Mouse (Mus musculus) megakaryocyte-erythroid progenitor cell, adult 5-6 weeks (primary cell): ENCODE results near the gene Itprid2. TPM values are rescaled to one million over a fixed set of nuclear protein-coding genes. Genes with fewer than 3 reads are reported as not detected.

Experiments used
- ATAC-seq: replicated peaks from 2 replicates; pipeline ENCODE4 v1.8.0; 2016; ENCODE audit warnings: mild to moderate bottlenecking, inconsistent platforms; ENCODE audit not compliant: severe bottlenecking, poor library complexity, low FRiP score, low TSS enrichment
- total RNA-seq, 2 experiments: library from RNA; stranded (forward) in 1 of 2; stranded (reverse) in 1 of 2; fragments of 200-1000, 215-1000 nt in 1 of 2; fragments of >200 nt in 1 of 2; fragmentation: Nextera tagmentation in 1 of 2; gene quantifications; 2 replicates each; pipeline ENCODE4 v1.2.3; 2014 to 2017

Itprid2 gene
- total RNA-seq (2014; fragmentation: Nextera tagmentation), result 9.2 and 10.6 TPM in 2 replicates
- 10.8 and 11.3 TPM in 2 replicates for total RNA-seq (2017)

GRCm38 (mm10) chr2:79634528-79635400 is at the start of gene Itprid2:
Itprid2 (plus strand) TSS chr2:79635352.
- ATAC-seq, result peak; percentile 94

GRCm38 (mm10) chr2:79596177-79596576 is 39.0 kb upstream of the Itprid2 start:
- ATAC-seq, result no peak

- no peak for ATAC-seq
Observed at GRCm38 (mm10) chr2:79597090-79597489, 38.1 kb upstream of the Itprid2 start.

- peak; percentile 48 for ATAC-seq
Observed at GRCm38 (mm10) chr2:79601109-79601508, 34.0 kb upstream of the Itprid2 start.

GRCm38 (mm10) chr2:79601691-79602116 is 33.4 kb upstream of the Itprid2 start:
- peak; percentile 79 for ATAC-seq

GRCm38 (mm10) chr2:79602306-79602705 is 32.8 kb upstream of the Itprid2 start:
- ATAC-seq, result no peak

- ATAC-seq, result no peak
Observed at GRCm38 (mm10) chr2:79603363-79603762, 31.8 kb upstream of the Itprid2 start.

- no peak for ATAC-seq
Observed at GRCm38 (mm10) chr2:79606033-79606432, 29.1 kb upstream of the Itprid2 start.

GRCm38 (mm10) chr2:79607181-79607580 is 28.0 kb upstream of the Itprid2 start:
- ATAC-seq, result peak; percentile 57; the same call in 1 of the 2 replicates

GRCm38 (mm10) chr2:79608301-79609074 is 26.7 kb upstream of the Itprid2 start:
- ATAC-seq, result no peak

GRCm38 (mm10) chr2:79610894-79611293 is 24.3 kb upstream of the Itprid2 start:
- peak; percentile 52; the same call in 1 of the 2 replicates for ATAC-seq

GRCm38 (mm10) chr2:79618145-79618544 is 17.0 kb upstream of the Itprid2 start:
- no peak for ATAC-seq

GRCm38 (mm10) chr2:79618614-79619568 is 16.3 kb upstream of the Itprid2 start:
- ATAC-seq, result no peak

- ATAC-seq, result peak; percentile 87
Observed at GRCm38 (mm10) chr2:79623256-79623655, 11.9 kb upstream of the Itprid2 start.

GRCm38 (mm10) chr2:79627624-79628023 is 7.5 kb upstream of the Itprid2 start:
- ATAC-seq, result no peak

- no peak for ATAC-seq
Observed at GRCm38 (mm10) chr2:79630231-79630630, 4.9 kb upstream of the Itprid2 start.

- peak; percentile 61 for ATAC-seq
Observed at GRCm38 (mm10) chr2:79635426-79636291, 507 bp downstream of the Itprid2 start.

- no peak for ATAC-seq
Observed at GRCm38 (mm10) chr2:79638924-79639323, 3.8 kb downstream of the Itprid2 start.
